Comparison of ENCODE assay signal across 31 mouse cellular contexts in the genomic region with DNA sequence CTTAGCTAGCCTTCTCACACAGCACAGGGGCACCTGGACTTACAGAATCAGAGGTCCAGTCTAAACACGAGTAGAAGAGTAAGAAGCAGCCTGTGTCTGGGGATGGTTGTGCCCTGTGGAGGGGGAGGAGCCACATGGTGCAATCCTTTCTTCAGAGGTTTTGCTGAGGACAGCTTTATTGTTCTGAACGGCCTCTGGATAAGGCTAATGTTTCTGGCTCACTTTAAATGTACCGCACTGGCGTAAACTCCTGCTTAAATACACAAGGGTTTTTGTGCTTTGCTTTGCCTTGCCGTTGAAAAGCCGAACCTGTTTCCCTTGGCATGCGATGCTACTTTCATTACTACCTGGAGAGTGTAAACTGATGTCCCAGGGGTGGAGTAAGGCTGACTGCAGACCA. TPM values are rescaled to one million over a fixed set of nuclear protein-coding genes. Genes with fewer than 3 reads are reported as not detected.
DNase-seq lines count a peak whose midpoint lies in the region; ATAC-seq lines count a peak whose summit lies in the region.
"Had no signal": no experiment of that assay in that cellular context is flagged by ENCODE, and none has a peak within 500 bp of the region (broad histone marks: within the 10 kb centered on the region; RNA-seq: fewer than 3 reads in every experiment).

No protein-coding gene starts in this region.

- 48% methylated on average over 7 of the region's 7 CpGs for WGBS in embryonic facial prominence, embryonic 13.5 days
- 63% methylated on average over 7 of the region's 7 CpGs for WGBS in embryonic facial prominence, embryonic 10.5 days
- 43% methylated on average over 7 of the region's 7 CpGs for WGBS in hindbrain, embryonic 14.5 days
- 51% methylated on average over 7 of the region's 7 CpGs for WGBS in hindbrain, embryonic 11.5 days
- 66% methylated on average over 7 of the region's 7 CpGs for WGBS in liver, embryonic 11.5 days
- 63% methylated on average over 7 of the region's 7 CpGs for WGBS in liver, embryonic 12.5 days (ENCODE audit: insufficient replicate concordance)
- 56% methylated on average over 7 of the region's 7 CpGs for WGBS in embryonic facial prominence, embryonic 14.5 days

- H3K36me3 ChIP-seq in embryonic facial prominence, embryonic 13.5 days, result no peaks in the 10 kb centered on the region
- H3K36me3 ChIP-seq in embryonic facial prominence, embryonic 10.5 days (replicated peaks), result no peaks in the 10 kb centered on the region
- H3K36me3 ChIP-seq in hindbrain, embryonic 14.5 days (replicated peaks; ENCODE audit: control insufficient read depth, insufficient read depth), result no peaks in the 10 kb centered on the region
- H3K36me3 ChIP-seq in hindbrain, embryonic 11.5 days (ENCODE audit: control insufficient read depth, insufficient read depth, low read length), result no peaks in the 10 kb centered on the region
- H3K36me3 ChIP-seq in liver, embryonic 11.5 days (ENCODE audit: control insufficient read depth, insufficient read depth, low read length), result no peaks in the 10 kb centered on the region
- no peaks in the 10 kb centered on the region for H3K36me3 ChIP-seq in liver, embryonic 12.5 days
- no peaks in the 10 kb centered on the region for H3K36me3 ChIP-seq in embryonic facial prominence, embryonic 14.5 days (ENCODE audit: control insufficient read depth, insufficient read depth, low read length)
- H3K36me3 ChIP-seq: limb, embryonic 15.5 days; neural tube, embryonic 12.5 days had no signal

- no peak overlapping the region for H3K27ac ChIP-seq in embryonic facial prominence, embryonic 13.5 days
- no peak overlapping the region for H3K27ac ChIP-seq in embryonic facial prominence, embryonic 10.5 days (replicated peaks)
- no peak overlapping the region for H3K27ac ChIP-seq in hindbrain, embryonic 14.5 days
- H3K27ac ChIP-seq in hindbrain, embryonic 11.5 days (ENCODE audit: low read depth, low read length), result no peak overlapping the region
- no peak overlapping the region for H3K27ac ChIP-seq in liver, embryonic 11.5 days (ENCODE audit: low read depth, low read length)
- no peak overlapping the region for H3K27ac ChIP-seq in liver, embryonic 12.5 days
- no peak overlapping the region for H3K27ac ChIP-seq in embryonic facial prominence, embryonic 14.5 days (replicated peaks; ENCODE audit: low read depth, low read length)
- H3K27ac ChIP-seq: limb, embryonic 15.5 days; macrophage; neural tube, embryonic 12.5 days had no signal

- no peaks in the 10 kb centered on the region for H3K9me3 ChIP-seq in embryonic facial prominence, embryonic 13.5 days
- H3K9me3 ChIP-seq in embryonic facial prominence, embryonic 10.5 days, result no peaks in the 10 kb centered on the region
- no peaks in the 10 kb centered on the region for H3K9me3 ChIP-seq in hindbrain, embryonic 14.5 days (ENCODE audit: control insufficient read depth, low read length)
- no peaks in the 10 kb centered on the region for H3K9me3 ChIP-seq in hindbrain, embryonic 11.5 days (ENCODE audit: control insufficient read depth, low read length)
- H3K9me3 ChIP-seq in liver, embryonic 11.5 days (ENCODE audit: control insufficient read depth, low read length), result no peaks in the 10 kb centered on the region
- H3K9me3 ChIP-seq in liver, embryonic 12.5 days (replicated peaks), result no peaks in the 10 kb centered on the region
- H3K9me3 ChIP-seq in embryonic facial prominence, embryonic 14.5 days (ENCODE audit: control insufficient read depth, low read length), result no peaks in the 10 kb centered on the region
- H3K9me3 ChIP-seq: limb, embryonic 15.5 days; neural tube, embryonic 12.5 days had no signal

- ATAC-seq in embryonic facial prominence, embryonic 13.5 days (ENCODE audit: insufficient number of reproducible peaks, insufficient read depth, low FRiP score, low TSS enrichment, low read depth), result 0 out of 2 replicates have a peak, but pooled peaks have one; percentile 48
- ATAC-seq in hindbrain, embryonic 14.5 days (ENCODE audit: low FRiP score), result no peak
- ATAC-seq in hindbrain, embryonic 11.5 days (ENCODE audit: low FRiP score), result no peak
- no peak for ATAC-seq in liver, embryonic 11.5 days (replicated peaks; ENCODE audit: low FRiP score)
- ATAC-seq in liver, embryonic 12.5 days, result no peak
- ATAC-seq in embryonic facial prominence, embryonic 14.5 days (ENCODE audit: low read depth), result peak; percentile 74

- H3K4me1 ChIP-seq in embryonic facial prominence, embryonic 13.5 days, result no peaks in the 10 kb centered on the region
- H3K4me1 ChIP-seq in embryonic facial prominence, embryonic 10.5 days, result peaks cover 5% of the 10 kb centered on the region; the same call in 1 of the 2 replicates
- no peaks in the 10 kb centered on the region; the same call in 1 of the 2 replicates for H3K4me1 ChIP-seq in hindbrain, embryonic 14.5 days (replicated peaks; ENCODE audit: control insufficient read depth, insufficient read depth, low read length)
- H3K4me1 ChIP-seq in hindbrain, embryonic 11.5 days (replicated peaks; ENCODE audit: control insufficient read depth, insufficient read depth, low read length), result no peaks in the 10 kb centered on the region
- no peaks in the 10 kb centered on the region for H3K4me1 ChIP-seq in liver, embryonic 11.5 days (replicated peaks; ENCODE audit: control insufficient read depth, insufficient read depth, low read length)
- H3K4me1 ChIP-seq in liver, embryonic 12.5 days, result no peaks in the 10 kb centered on the region
- no peaks in the 10 kb centered on the region for H3K4me1 ChIP-seq in embryonic facial prominence, embryonic 14.5 days (ENCODE audit: control insufficient read depth, insufficient read depth, low read length)
- H3K4me1 ChIP-seq: limb, embryonic 15.5 days; neural tube, embryonic 12.5 days had no signal

- DNase-seq in embryonic facial prominence, embryonic 10.5 days (ENCODE audit: low spot score), result no peak
- DNase-seq in hindbrain, embryonic 14.5 days (ENCODE audit: low spot score), result no peak
- no peak for DNase-seq in hindbrain, embryonic 11.5 days (ENCODE audit: low spot score)
- DNase-seq in liver, embryonic 11.5 days (ENCODE audit: low spot score), result peak; percentile 28
- peak; percentile 50 for DNase-seq in embryonic facial prominence, embryonic 14.5 days (ENCODE audit: low spot score)
- DNase-seq in layer of hippocampus, adult 18-20 months (ENCODE audit: low spot score in 2 of 2), result no peak
- DNase-seq: adrenal gland, postnatal 10 days; cerebellum, adult 2 months; cerebellum, postnatal 36 days; embryo, embryonic 11 days; heart, postnatal 10 days; kidney, adult 18-20 months; kidney, postnatal 25 days; right cerebral cortex, adult 18-20 months; right cerebral cortex, postnatal 4 days; thymus, adult 18-20 months; thymus, postnatal 36 days had no signal

- H3K9ac ChIP-seq in embryonic facial prominence, embryonic 13.5 days, result no peak overlapping the region
- 0 out of 2 replicates have a peak overlapping the region, but pooled peaks have one; percentile 14 for H3K9ac ChIP-seq in hindbrain, embryonic 14.5 days
- H3K9ac ChIP-seq in hindbrain, embryonic 11.5 days (ENCODE audit: low read depth, low read length), result no peak overlapping the region
- no peak overlapping the region for H3K9ac ChIP-seq in liver, embryonic 11.5 days (ENCODE audit: low read depth, low read length)
- no peak overlapping the region for H3K9ac ChIP-seq in liver, embryonic 12.5 days
- H3K9ac ChIP-seq in embryonic facial prominence, embryonic 14.5 days (ENCODE audit: low read depth, low read length), result no peak overlapping the region
- H3K9ac ChIP-seq: limb, embryonic 15.5 days; neural tube, embryonic 12.5 days had no signal

- H3K4me2 ChIP-seq in embryonic facial prominence, embryonic 13.5 days, result no peak overlapping the region
- H3K4me2 ChIP-seq in hindbrain, embryonic 14.5 days (replicated peaks), result no peak overlapping the region
- no peak overlapping the region for H3K4me2 ChIP-seq in hindbrain, embryonic 11.5 days (replicated peaks; ENCODE audit: low read depth, low read length)
- H3K4me2 ChIP-seq in liver, embryonic 11.5 days, result no peak overlapping the region
- no peak overlapping the region for H3K4me2 ChIP-seq in liver, embryonic 12.5 days
- no peak overlapping the region for H3K4me2 ChIP-seq in embryonic facial prominence, embryonic 14.5 days (ENCODE audit: low read depth, low read length)
- H3K4me2 ChIP-seq: heart, embryonic 11.5 days; limb, embryonic 15.5 days; neural tube, embryonic 12.5 days had no signal

- no peaks in the 10 kb centered on the region for H3K27me3 ChIP-seq in embryonic facial prominence, embryonic 13.5 days
- H3K27me3 ChIP-seq in embryonic facial prominence, embryonic 10.5 days (replicated peaks; ENCODE audit: low read depth, poor library complexity, severe bottlenecking), result no peaks in the 10 kb centered on the region
- H3K27me3 ChIP-seq in hindbrain, embryonic 14.5 days (ENCODE audit: control insufficient read depth, insufficient read depth, low read length), result no peaks in the 10 kb centered on the region
- H3K27me3 ChIP-seq in hindbrain, embryonic 11.5 days (ENCODE audit: control insufficient read depth, insufficient read depth, low read length), result no peaks in the 10 kb centered on the region
- no peaks in the 10 kb centered on the region for H3K27me3 ChIP-seq in liver, embryonic 11.5 days (replicated peaks; ENCODE audit: control insufficient read depth, insufficient read depth, low read length)
- no peaks in the 10 kb centered on the region for H3K27me3 ChIP-seq in liver, embryonic 12.5 days (replicated peaks)
- no peaks in the 10 kb centered on the region for H3K27me3 ChIP-seq in embryonic facial prominence, embryonic 14.5 days (replicated peaks; ENCODE audit: control insufficient read depth, insufficient read depth, low read length)
- H3K27me3 ChIP-seq: limb, embryonic 15.5 days; neural tube, embryonic 12.5 days had no signal

- no peak overlapping the region for H3K4me3 ChIP-seq in embryonic facial prominence, embryonic 13.5 days
- no peak overlapping the region for H3K4me3 ChIP-seq in embryonic facial prominence, embryonic 10.5 days
- H3K4me3 ChIP-seq in hindbrain, embryonic 14.5 days (replicated peaks; ENCODE audit: low read length), result no peak overlapping the region
- no peak overlapping the region for H3K4me3 ChIP-seq in hindbrain, embryonic 11.5 days (ENCODE audit: low read depth, low read length)
- H3K4me3 ChIP-seq in liver, embryonic 11.5 days (ENCODE audit: low read depth, low read length), result no peak overlapping the region
- H3K4me3 ChIP-seq in liver, embryonic 12.5 days, result no peak overlapping the region
- no peak overlapping the region for H3K4me3 ChIP-seq in embryonic facial prominence, embryonic 14.5 days (ENCODE audit: low read depth, low read length)
- H3K4me3 ChIP-seq: limb, embryonic 15.5 days; neural tube, embryonic 12.5 days had no signal

RNA-seq across cellular contexts. Expression of gene Rpl36-ps4, which starts 19.6 kb away (rescaled TPM):
- polyA plus RNA-seq in embryonic facial prominence, embryonic 13.5 days (2015; fragmentation: Nextera tagmentation; extraction: Ambion mirVana), result not detected in 2 replicates
- polyA plus RNA-seq in embryonic facial prominence, embryonic 10.5 days (2016; fragmentation: Nextera tagmentation; extraction: Ambion mirVana), result not detected in 2 replicates
- not detected in 2 replicates for polyA plus RNA-seq in hindbrain, embryonic 14.5 days (2014; fragmentation: Nextera tagmentation; extraction: Ambion mirVana)
- not detected in 2 replicates for polyA plus RNA-seq in hindbrain, embryonic 11.5 days (2014; fragmentation: Nextera tagmentation; extraction: Ambion mirVana)
- not detected in 2 replicates for polyA plus RNA-seq in liver, embryonic 11.5 days (2014; fragmentation: Nextera tagmentation; extraction: Ambion mirVana)
- not detected in 2 replicates for polyA plus RNA-seq in liver, embryonic 12.5 days (2016; fragmentation: Nextera tagmentation; extraction: Ambion mirVana)
- polyA plus RNA-seq in embryonic facial prominence, embryonic 14.5 days (2014; fragmentation: Nextera tagmentation; extraction: Ambion mirVana), result not detected in 2 replicates
- not detected for total RNA-seq in layer of hippocampus, adult 18-20 months (2021)
- total RNA-seq: adrenal gland, postnatal 10 days; gastrocnemius, adult 8-10 months; granulocyte monocyte progenitor cell, adult 5-6 weeks; heart, postnatal 10 days; left cerebral cortex, adult 18-20 months; left cerebral cortex, postnatal 25 days; monocyte, adult 5-6 weeks had no signal
- polyA plus RNA-seq: cerebellum, adult 2 months; heart, embryonic 11.5 days; limb, embryonic 15.5 days; liver, embryonic 16.5 days; lung, embryonic 16.5 days; macrophage; neural tube, embryonic 12.5 days; stomach, embryonic 14.5 days had no signal

Comparison
In these comparisons a context has a peak if more than half of its experiments do, and no peak if none do; other contexts are left out.
1. DNase-seq: peak in liver, embryonic 11.5 days (single experiment) and embryonic facial prominence, embryonic 14.5 days (single experiment); none in embryonic facial prominence, embryonic 10.5 days (single experiment), hindbrain, embryonic 14.5 days (single experiment), hindbrain, embryonic 11.5 days (single experiment) and layer of hippocampus, adult 18-20 months (0 of 2).
2. ATAC-seq: peak in embryonic facial prominence, embryonic 13.5 days (single experiment) and embryonic facial prominence, embryonic 14.5 days (single experiment); none in hindbrain, embryonic 14.5 days (single experiment), hindbrain, embryonic 11.5 days (single experiment), liver, embryonic 11.5 days (single experiment) and liver, embryonic 12.5 days (single experiment).